Mouse (Mus musculus) embryo, embryonic 9.5 days (tissue): ENCODE results near the gene Gm20867.
"Not testable (repeated sequence)": the region's sequence is repeated elsewhere in the genome, so short reads cannot be mapped to it uniquely, and the experiment has no call there.

Experiments
- DNase-seq: peaks from one replicate; pipeline ENCODE4 v3.0.0-alpha.2; 2017; ENCODE audit errors: extremely low spot score

The Gm20867 gene

GRCm38 (mm10) chrY:77963104-77963503 is at the start of gene Gm20867:
Gm20867 (minus strand) TSS chrY:77963204.
- not testable (repeated sequence) for DNase-seq
